Mouse (Mus musculus): ENCODE results near the gene Alox12b. TPM values are rescaled to one million over a fixed set of nuclear protein-coding genes. Genes with fewer than 3 reads are reported as not detected.
A peak's percentile ranks its signal among the peaks of the same experiment; 100 is the strongest.

The Alox12b gene
- not detected in 2 replicates for polyA plus RNA-seq (2014; fragmentation: Nextera tagmentation; extraction: Ambion mirVana)

DNA sequence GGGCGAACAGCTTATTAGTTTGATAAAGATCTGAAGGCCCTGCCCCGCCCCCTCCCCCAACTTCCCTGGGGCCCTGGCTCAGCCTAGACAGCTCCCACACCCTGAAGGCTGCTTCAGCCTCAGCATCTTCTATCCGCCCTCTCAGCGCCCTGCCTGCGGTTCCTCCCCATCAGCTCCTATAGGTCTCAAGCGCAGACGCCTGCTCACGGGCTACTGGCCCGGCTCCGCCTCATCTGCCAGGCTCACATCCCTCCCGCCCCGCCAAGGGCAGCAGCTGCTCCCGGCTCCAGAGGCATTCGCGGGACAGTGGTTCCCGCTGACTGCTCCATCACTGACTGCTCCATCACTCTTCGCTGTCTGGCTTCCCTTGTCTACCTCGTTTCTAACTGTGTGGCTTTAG lies at the start of gene Alox12b:
Gene Alox12b (plus strand): TSS at position 190 of the 400 bp plus-strand sequence.
- Histone ChIP-seq H3K4me1 (ENCODE audit: control insufficient read depth, insufficient read depth, low read length) (0 out of 2 replicates have a peak, but pooled peaks cover 7% of the 10 kb centered on the region), H3K4me3 (ENCODE audit: low read depth, low read length) (no peak within 1 kb of the TSS), H3K9me3 (ENCODE audit: control insufficient read depth, low read depth, low read length) (no peaks in the 10 kb centered on the region), H3K4me2 (replicated peaks; ENCODE audit: low read depth, low read length) (peak within 1 kb of the TSS; percentile 17), H3K27me3 (ENCODE audit: control insufficient read depth, insufficient read depth, low read length) (0 out of 2 replicates have a peak, but pooled peaks cover 8% of the 10 kb centered on the region), H3K27ac (ENCODE audit: low read length) (no peak within 1 kb of the TSS), H3K9ac (replicated peaks; ENCODE audit: low read depth, low read length) (no peak within 1 kb of the TSS), H3K36me3 (ENCODE audit: control insufficient read depth, insufficient read depth, low read length) (no peaks in the 10 kb centered on the region)
- ATAC-seq (ENCODE audit: insufficient number of reproducible peaks, insufficient read depth, low FRiP score, low read depth), result no peak; the same call in 1 of the 2 replicates
- WGBS, result 1% methylated on average over 17 of the region's 18 CpGs

DNA sequence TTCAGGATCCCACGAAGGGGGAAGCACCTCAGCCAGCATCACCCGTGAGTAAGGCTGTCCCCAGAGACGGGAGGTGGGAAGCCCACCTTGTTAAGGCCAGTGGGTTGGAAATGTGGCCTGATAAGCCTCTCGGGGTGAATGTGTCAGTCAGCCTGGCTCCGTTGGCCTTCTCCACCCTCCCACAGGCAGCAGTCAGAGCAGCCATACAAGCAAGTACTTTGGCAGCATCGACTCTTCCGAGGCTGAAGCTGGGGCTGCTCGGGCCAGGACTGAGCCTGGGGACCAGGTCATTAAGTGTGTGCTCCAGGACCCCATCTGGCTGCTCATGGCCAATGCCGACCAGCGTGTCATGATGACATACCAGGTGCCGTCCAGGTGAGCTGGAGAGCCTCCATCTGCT lies 49.1 kb upstream of the Alox12b start:
- Histone ChIP-seq H3K4me1 (ENCODE audit: control insufficient read depth, insufficient read depth, low read length) (no peaks in the 10 kb centered on the region), H3K36me3 (ENCODE audit: control insufficient read depth, insufficient read depth, low read length) (peaks cover 59% of the 10 kb centered on the region), H3K4me3 (ENCODE audit: low read depth, low read length) (no peak overlapping the region), H3K9me3 (ENCODE audit: control insufficient read depth, low read depth, low read length) (no peaks in the 10 kb centered on the region), H3K4me2 (replicated peaks; ENCODE audit: low read depth, low read length) (no peak overlapping the region), H3K9ac (replicated peaks; ENCODE audit: low read depth, low read length) (no peak overlapping the region), H3K27me3 (ENCODE audit: control insufficient read depth, insufficient read depth, low read length) (no peaks in the 10 kb centered on the region), H3K27ac (ENCODE audit: low read length) (no peak overlapping the region)
- no peak for ATAC-seq (ENCODE audit: insufficient number of reproducible peaks, insufficient read depth, low FRiP score, low read depth)
- 87% methylated on average over 11 of the region's 11 CpGs for WGBS

DNA sequence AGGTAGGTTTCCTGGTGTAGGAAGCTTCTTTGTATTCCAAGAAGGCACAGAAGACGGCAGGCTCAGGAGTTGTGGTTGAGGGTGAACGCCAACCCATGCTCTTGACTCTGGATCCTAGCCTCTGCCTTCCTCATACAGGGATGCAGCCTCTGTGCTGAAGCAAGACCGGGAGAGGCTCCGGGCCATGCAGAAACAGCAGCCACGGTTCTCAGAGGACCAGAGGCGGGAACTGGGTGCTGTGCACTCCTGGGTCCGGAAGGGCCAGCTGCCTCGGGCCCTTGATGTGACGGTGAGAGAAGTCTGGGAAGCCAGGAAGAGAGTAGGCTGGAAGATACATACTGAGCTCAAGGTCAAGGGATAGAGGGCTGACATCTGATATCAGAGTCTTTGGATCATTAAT lies 48.6 kb upstream of the Alox12b start:
- Histone ChIP-seq H3K9ac (replicated peaks; ENCODE audit: low read depth, low read length) (no peak overlapping the region), H3K4me1 (ENCODE audit: control insufficient read depth, insufficient read depth, low read length) (no peaks in the 10 kb centered on the region), H3K9me3 (ENCODE audit: control insufficient read depth, low read depth, low read length) (no peaks in the 10 kb centered on the region), H3K4me2 (replicated peaks; ENCODE audit: low read depth, low read length) (no peak overlapping the region), H3K27ac (ENCODE audit: low read length) (no peak overlapping the region), H3K4me3 (ENCODE audit: low read depth, low read length) (no peak overlapping the region), H3K27me3 (ENCODE audit: control insufficient read depth, insufficient read depth, low read length) (no peaks in the 10 kb centered on the region), H3K36me3 (ENCODE audit: control insufficient read depth, insufficient read depth, low read length) (peaks cover 54% of the 10 kb centered on the region)
- 94% methylated on average over 9 of the region's 9 CpGs for WGBS
- ATAC-seq (ENCODE audit: insufficient number of reproducible peaks, insufficient read depth, low FRiP score, low read depth), result no peak

DNA sequence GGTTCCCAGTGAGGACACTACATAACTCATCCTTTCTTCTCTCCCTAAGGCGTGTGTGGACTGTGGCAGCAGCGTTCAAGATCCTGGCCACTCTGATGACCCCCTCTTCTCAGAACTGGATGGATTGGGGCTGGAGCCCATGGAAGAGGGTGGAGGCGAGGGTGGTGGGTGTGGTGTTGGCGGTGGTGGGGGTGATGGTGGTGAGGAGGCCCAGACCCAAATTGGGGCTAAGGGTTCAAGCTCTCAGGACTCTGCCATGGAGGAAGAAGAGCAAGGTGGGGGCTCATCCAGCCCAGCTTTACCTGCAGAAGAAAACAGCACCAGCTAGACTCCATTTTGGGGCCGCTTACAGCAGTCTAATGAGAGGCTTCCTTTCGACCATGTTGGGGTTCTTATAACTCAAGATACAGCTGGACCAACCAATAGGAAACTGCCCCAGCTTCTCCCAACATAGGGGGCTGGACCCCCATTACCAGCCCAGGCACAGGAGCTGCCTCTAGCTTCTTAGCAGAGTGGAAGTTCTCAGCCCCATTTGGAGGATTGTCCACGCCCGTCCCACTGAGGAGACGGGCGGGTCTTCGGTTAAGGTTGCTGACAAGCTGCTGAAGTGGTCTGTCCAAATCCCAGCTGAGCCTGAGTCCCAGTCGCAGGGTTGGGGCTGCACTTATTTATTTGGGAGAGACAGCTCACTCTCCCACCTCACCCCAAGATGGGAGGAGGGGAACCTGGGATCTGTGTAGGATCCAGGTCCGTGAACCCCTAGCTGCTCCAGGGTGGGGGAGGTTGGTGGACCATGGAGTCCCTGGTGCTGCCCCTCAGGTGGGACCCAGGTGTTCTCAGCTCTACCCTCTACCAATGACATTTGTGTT lies 47.5 kb upstream of the Alox12b start:
- H3K27ac ChIP-seq (ENCODE audit: low read length), result no peak overlapping the region
- no peaks in the 10 kb centered on the region for H3K9me3 ChIP-seq (ENCODE audit: control insufficient read depth, low read depth, low read length)
- no peak overlapping the region for H3K9ac ChIP-seq (replicated peaks; ENCODE audit: low read depth, low read length)
- H3K36me3 ChIP-seq (ENCODE audit: control insufficient read depth, insufficient read depth, low read length), result peaks cover 43% of the 10 kb centered on the region
- H3K4me3 ChIP-seq (ENCODE audit: low read depth, low read length), result no peak overlapping the region
- ATAC-seq (ENCODE audit: insufficient number of reproducible peaks, insufficient read depth, low FRiP score, low read depth), result no peak; the same call in 1 of the 2 replicates
- no peaks in the 10 kb centered on the region for H3K4me1 ChIP-seq (ENCODE audit: control insufficient read depth, insufficient read depth, low read length)
- 82% methylated on average over 13 of the region's 13 CpGs for WGBS
- H3K27me3 ChIP-seq (ENCODE audit: control insufficient read depth, insufficient read depth, low read length), result no peaks in the 10 kb centered on the region
- H3K4me2 ChIP-seq (replicated peaks; ENCODE audit: low read depth, low read length), result no peak overlapping the region

DNA sequence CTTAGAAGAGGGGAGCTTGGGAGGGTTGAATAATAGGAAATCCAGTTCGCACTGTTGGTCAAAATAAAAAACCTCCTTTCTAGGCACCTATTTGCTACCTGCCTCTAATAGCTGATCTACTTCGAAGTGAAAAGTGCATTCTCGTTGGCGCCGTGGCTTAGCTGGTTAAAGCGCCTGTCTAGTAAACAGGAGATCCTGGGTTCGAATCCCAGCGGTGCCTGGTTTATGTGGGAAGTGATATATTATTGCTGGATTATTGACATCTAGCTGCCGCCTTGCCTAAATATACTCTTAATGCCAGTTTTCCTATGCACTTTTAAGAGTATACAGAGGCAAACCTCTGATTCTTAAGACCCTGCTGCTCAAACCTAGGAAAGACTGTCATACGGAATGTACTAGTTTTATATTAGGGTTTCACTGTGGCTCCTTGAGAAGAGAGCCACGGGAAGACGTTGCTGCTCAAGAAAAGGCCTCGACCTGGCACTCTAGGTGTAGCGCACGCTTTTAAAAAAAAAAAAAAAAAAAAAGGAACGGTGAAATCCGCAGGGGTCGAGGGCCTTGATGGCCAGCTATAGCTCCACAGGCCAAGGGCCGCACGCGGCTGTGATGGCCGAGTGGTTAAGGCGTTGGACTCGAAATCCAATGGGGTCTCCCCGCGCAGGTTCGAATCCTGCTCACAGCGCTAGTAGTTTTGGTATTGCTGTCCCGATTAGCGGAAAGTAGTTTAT lies 46.3 kb upstream of the Alox12b start:
- Histone ChIP-seq H3K9me3 (ENCODE audit: control insufficient read depth, low read depth, low read length) (no peaks in the 10 kb centered on the region), H3K4me1 (ENCODE audit: control insufficient read depth, insufficient read depth, low read length) (no peaks in the 10 kb centered on the region), H3K4me3 (ENCODE audit: low read depth, low read length) (peak overlapping the region; percentile 48), H3K9ac (replicated peaks; ENCODE audit: low read depth, low read length) (peak overlapping the region; percentile 25; the same call in 1 of the 2 replicates), H3K27me3 (ENCODE audit: control insufficient read depth, insufficient read depth, low read length) (no peaks in the 10 kb centered on the region), H3K27ac (ENCODE audit: low read length) (peak overlapping the region; percentile 55), H3K4me2 (replicated peaks; ENCODE audit: low read depth, low read length) (peak overlapping the region; percentile 60), H3K36me3 (ENCODE audit: control insufficient read depth, insufficient read depth, low read length) (peaks cover 31% of the 10 kb centered on the region)
- 0 out of 2 replicates have a peak, but pooled peaks have one; percentile 46 for ATAC-seq (ENCODE audit: insufficient number of reproducible peaks, insufficient read depth, low FRiP score, low read depth)
- under 1% methylated on average over 30 of the region's 30 CpGs for WGBS

DNA sequence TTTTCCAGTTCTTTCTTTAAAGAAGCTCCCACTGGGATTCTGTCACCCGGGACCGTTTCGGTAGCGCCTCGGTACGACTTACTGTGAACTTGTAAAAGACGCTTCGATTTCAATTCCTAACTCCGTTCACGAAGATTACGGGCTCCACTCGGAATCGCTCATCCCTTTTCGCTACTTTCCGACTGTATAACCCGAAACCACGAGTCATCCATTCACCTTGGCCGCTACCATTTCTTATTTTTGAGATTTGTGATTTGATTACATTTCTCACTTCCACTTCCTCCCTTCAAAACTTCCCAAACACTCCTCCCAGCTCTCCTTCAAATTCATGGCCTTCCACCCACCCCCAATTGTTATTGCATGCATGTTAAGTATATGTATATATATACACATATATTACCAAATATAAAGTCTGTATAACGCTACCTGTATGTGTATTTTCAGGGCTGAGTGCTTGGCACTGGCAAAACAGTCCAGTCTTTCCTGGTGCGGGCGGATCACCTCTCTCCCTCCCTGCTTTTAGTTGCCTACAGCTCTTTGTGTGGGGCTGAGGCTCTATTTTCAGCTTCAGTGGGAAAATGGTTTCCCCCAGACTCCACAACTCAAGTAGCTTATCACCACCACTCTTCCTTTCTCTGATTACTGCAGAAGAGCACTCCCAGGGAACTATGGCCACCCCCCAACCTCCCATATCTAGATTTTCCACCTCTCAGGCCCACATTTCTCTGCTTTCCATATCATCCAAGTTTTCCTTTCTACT lies 45.6 kb upstream of the Alox12b start:
- Histone ChIP-seq H3K9ac (replicated peaks; ENCODE audit: low read depth, low read length) (peak overlapping the region; percentile 25; the same call in 1 of the 2 replicates), H3K27ac (ENCODE audit: low read length) (no peak overlapping the region; the same call in 1 of the 2 replicates), H3K9me3 (ENCODE audit: control insufficient read depth, low read depth, low read length) (no peaks in the 10 kb centered on the region), H3K27me3 (ENCODE audit: control insufficient read depth, insufficient read depth, low read length) (no peaks in the 10 kb centered on the region), H3K4me3 (ENCODE audit: low read depth, low read length) (peak overlapping the region; percentile 48), H3K4me2 (replicated peaks; ENCODE audit: low read depth, low read length) (peak overlapping the region; percentile 60), H3K4me1 (ENCODE audit: control insufficient read depth, insufficient read depth, low read length) (no peaks in the 10 kb centered on the region), H3K36me3 (ENCODE audit: control insufficient read depth, insufficient read depth, low read length) (peaks cover 26% of the 10 kb centered on the region)
- 6% methylated on average over 21 of the region's 21 CpGs for WGBS
- ATAC-seq (ENCODE audit: insufficient number of reproducible peaks, insufficient read depth, low FRiP score, low read depth), result no peak

DNA sequence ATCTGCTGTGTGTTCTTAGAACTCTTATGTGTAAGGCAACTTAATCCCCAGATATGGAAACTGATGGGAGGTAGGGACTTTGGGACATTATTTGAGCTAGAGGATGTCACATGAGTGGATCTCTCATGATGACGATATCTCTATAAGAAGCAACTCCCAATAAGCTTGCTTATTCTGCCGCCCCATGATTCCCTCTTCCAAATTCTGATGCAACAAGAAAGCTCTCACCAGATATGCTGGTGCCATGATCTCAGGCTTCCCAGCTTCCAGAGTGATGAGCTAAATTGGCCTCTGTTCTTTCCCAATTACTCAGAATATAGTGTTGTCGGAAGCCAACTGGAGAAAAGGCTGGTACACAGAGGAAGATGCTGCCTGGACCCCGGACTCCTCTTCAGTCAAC lies 44.9 kb upstream of the Alox12b start:
- Histone ChIP-seq H3K4me2 (replicated peaks; ENCODE audit: low read depth, low read length) (no peak overlapping the region), H3K27ac (ENCODE audit: low read length) (no peak overlapping the region), H3K9me3 (ENCODE audit: control insufficient read depth, low read depth, low read length) (no peaks in the 10 kb centered on the region), H3K36me3 (ENCODE audit: control insufficient read depth, insufficient read depth, low read length) (peaks cover 20% of the 10 kb centered on the region), H3K9ac (replicated peaks; ENCODE audit: low read depth, low read length) (no peak overlapping the region), H3K27me3 (ENCODE audit: control insufficient read depth, insufficient read depth, low read length) (no peaks in the 10 kb centered on the region), H3K4me1 (ENCODE audit: control insufficient read depth, insufficient read depth, low read length) (no peaks in the 10 kb centered on the region), H3K4me3 (ENCODE audit: low read depth, low read length) (no peak overlapping the region)
- ATAC-seq (ENCODE audit: insufficient number of reproducible peaks, insufficient read depth, low FRiP score, low read depth), result no peak
- WGBS, result 61% methylated on average over 4 of the region's 4 CpGs

DNA sequence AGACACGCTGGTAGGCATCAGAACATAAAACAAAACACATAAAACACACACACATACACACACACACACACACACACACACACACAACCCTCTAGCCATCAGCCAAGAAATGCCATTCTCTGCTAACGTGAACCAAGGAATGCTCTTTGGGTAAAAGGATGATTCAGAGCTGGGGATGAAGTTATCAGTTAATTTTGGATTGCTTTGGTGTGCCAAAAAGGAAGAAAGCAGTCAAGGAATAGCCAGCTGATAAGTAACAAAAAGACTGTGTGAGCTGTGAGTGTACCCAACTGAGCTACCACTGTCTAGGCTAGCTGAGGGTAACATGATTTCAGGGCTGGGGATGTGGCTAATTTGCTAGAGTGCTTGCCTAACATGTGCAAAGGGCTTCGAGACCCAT lies 42.8 kb upstream of the Alox12b start:
- WGBS, result 78% methylated on average over 3 of the region's 3 CpGs
- Histone ChIP-seq H3K27me3 (ENCODE audit: control insufficient read depth, insufficient read depth, low read length) (no peaks in the 10 kb centered on the region), H3K4me3 (ENCODE audit: low read depth, low read length) (no peak overlapping the region), H3K9ac (replicated peaks; ENCODE audit: low read depth, low read length) (no peak overlapping the region), H3K27ac (ENCODE audit: low read length) (no peak overlapping the region), H3K4me1 (ENCODE audit: control insufficient read depth, insufficient read depth, low read length) (peaks cover 2% of the 10 kb centered on the region; the same call in 1 of the 2 replicates), H3K9me3 (ENCODE audit: control insufficient read depth, low read depth, low read length) (no peaks in the 10 kb centered on the region), H3K36me3 (ENCODE audit: control insufficient read depth, insufficient read depth, low read length) (peaks cover 6% of the 10 kb centered on the region), H3K4me2 (replicated peaks; ENCODE audit: low read depth, low read length) (no peak overlapping the region)
- no peak for ATAC-seq (ENCODE audit: insufficient number of reproducible peaks, insufficient read depth, low FRiP score, low read depth)

All from stomach, embryonic 14.5 days (tissue).